Mouse (Mus musculus): ENCODE measurements around the gene Vmn1r76.

Vmn1r76 gene

DNA sequence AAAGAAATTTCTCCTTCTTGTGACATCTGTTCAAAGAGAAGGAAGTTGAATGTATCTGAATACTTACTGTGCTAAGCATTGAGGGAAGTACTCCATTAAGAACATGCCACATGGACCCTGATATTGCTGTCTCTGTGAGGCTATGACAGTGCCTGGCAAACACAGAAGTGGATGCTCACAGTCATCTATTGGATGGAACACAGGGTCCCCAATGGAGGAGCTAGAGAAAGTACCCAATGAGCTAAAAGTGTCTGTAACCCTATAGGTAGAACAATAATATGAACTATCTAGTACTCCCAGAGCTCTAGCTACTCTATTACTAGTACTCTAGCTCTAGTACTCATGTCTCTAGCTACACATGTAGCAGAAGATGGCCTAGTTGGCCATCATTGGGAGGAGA, at the start of gene Vmn1r76:
TSS of gene Vmn1r76 (minus strand) at position 101 of the 400 bp plus-strand sequence.
- no peak for DNase-seq

DNA sequence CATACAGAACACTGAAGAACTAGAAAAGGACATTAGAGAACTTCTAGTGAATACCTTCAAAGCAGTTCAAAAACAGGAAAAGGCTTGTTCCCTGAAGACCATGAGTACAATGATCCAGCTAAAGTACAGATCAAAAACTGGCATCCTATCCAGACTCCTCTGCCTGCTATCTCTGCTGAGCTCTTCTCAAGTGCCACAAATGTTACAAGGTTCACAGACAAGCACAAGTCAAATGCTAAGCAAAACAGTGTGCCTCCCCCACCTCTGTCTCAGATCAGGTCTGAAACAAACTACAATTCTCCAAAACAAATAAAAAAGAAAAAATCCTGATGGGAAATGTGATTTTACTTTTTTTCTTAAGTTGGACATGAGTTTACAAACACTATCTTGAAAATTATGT, 34.6 kb upstream of the Vmn1r76 start:
- no peak for DNase-seq

DNA sequence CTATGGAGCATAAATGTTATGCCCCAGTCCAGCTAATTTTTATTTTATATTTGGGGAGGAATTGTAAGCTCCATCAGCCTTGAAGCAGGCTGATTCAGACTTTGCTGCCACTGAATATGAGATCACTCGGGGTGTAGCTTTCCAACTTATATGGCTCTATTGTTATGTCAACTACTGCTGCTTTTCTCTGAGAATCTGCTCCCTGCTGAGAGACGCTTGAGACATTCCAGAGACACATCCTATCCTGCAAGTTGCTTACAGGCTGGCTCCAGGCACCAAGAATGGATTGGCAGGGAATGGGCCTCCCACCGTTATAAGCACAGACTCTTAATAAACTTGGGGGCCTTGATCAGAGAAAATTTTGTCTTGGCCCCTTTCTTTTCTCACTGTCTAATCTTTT, 10.0 kb upstream of the Vmn1r76 start:
- DNase-seq = no peak

DNA sequence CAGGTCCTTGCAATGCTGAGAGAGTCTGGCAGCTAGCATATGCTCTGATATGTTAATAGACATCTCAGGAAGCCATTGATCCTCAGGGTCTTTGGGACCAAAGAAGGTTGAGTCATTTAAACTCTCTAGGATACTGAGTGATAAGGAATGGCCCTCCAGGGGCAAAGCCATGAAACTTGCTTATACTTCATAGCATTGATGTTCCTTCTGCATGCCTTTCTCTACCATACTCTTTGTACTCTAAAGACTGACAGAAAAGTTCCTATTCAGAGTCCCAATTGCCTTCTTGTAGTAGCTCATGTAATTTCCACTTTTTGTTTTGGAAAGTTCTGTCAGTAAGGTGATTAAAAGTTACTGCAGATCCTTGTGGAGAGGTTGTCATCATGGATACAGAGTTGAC, 63.7 kb downstream of the Vmn1r76 start, which contains the start of gene Vmn1r75:
TSS of gene Vmn1r75 (plus strand) at position 301 of the 400 bp plus-strand sequence.
- no peak for DNase-seq

Data from lung, postnatal 10 days (tissue).